Mouse (Mus musculus): ENCODE measurements around the gene Hoxd8. TPM values are rescaled to one million over a fixed set of nuclear protein-coding genes. Genes with fewer than 3 reads are reported as not detected.

Gene Hoxd8
- total RNA-seq, 2 experiments from 2014 or later, result not detected

DNA sequence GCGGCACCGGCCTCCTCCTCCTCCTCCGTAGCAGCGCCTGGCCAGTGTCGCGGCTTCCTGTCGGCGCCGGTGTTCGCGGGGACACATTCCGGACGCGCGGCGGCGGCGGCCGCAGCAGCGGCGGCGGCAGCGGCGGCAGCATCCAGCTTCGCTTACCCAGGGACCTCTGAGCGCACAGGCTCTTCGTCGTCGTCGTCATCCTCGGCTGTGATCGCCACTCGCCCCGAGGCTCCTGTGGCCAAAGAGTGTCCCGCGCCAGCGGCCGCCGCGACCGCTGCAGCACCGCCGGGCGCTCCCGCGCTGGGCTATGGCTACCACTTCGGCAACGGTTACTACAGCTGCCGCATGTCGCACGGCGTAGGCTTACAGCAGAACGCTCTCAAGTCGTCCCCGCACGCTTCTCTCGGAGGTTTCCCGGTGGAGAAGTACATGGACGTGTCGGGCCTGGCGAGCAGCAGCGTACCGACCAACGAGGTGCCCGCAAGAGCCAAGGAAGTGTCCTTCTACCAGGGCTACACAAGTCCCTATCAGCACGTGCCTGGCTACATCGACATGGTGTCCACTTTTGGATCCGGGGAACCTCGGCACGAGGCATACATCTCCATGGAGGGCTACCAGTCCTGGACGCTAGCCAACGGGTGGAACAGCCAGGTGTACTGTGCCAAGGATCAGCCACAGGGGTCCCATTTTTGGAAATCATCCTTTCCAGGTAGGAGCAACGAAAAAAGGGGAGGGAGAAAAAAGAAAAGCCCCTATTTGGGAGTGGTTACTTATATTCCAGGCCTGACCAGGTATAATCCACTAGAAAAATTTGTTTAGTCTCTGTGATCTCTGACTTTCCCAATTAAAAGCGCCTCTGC lies 35.8 kb upstream of the Hoxd8 start:
- no peak for ATAC-seq (replicated peaks; ENCODE audit: low FRiP score, poor library complexity, severe bottlenecking)

DNA sequence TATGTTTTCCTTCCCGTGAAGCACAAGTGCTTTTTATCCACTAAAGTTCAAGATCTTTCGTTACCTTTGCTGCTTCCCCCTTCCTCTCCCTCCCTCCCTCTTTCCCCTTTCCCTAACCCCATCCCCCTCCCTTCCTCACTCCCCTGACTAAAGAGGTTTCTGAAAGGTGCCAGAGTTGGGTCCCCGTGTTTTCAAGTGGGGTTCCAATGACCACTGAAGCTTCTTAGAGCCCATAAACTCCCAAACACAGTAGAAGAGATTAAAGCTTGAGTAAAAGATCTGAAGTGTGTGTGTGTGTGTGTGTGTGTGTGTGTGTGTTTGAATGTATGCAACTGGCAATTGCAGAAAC lies 35.2 kb upstream of the Hoxd8 start:
- no peak for ATAC-seq (replicated peaks; ENCODE audit: low FRiP score, poor library complexity, severe bottlenecking)

DNA sequence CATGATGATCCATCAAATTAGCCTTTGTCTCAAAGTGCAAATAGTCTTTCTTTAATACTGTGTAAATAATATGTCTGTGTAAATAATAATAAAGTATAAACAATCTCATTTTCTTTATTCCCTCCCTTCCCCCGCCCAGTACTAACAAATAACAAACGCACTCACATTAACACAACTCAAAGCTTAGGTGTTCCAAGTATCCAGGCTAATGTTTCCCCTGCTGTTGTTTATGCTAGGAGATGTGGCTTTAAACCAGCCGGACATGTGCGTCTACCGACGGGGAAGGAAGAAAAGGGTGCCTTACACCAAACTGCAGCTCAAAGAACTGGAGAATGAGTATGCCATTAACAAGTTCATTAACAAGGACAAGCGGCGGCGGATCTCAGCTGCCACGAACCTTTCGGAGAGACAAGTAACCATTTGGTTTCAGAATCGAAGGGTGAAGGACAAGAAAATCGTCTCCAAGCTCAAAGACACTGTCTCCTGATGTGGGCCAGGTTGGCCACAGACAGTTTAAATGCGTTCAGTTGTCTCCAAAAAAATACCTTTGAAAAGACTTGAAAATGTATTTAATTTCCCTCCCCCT lies 34.7 kb upstream of the Hoxd8 start:
- ATAC-seq (replicated peaks; ENCODE audit: low FRiP score, poor library complexity, severe bottlenecking), result no peak

DNA sequence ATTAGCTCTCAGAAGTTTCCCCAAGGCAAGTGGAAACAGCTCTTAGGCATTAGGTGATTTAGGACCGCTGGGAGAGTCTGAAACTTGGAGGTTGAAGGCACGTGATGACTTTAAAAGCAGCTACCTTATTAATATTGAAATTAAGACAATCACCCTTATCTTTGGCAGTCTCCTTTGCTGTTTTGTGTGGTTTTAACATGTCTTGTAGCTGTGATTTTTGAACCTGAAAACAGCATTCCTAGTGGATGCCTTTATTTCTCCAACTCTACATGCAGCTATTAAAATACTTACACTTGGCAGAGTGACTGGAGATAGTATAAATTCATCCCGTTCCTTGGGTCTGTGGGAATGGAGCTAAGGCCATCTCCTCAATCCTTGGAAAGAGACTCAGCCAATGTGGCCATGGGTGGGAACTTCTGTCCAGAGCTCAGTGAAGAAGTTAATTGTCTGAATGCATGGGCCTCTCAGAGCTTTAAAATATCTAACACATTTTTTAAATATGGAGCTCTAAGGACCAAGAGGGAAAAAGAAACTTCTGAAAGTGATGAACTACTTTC lies 33.7 kb upstream of the Hoxd8 start:
- no peak for ATAC-seq (replicated peaks; ENCODE audit: low FRiP score, poor library complexity, severe bottlenecking)

GRCm38 (mm10) chr2:74671847-74672246 lies 32.6 kb upstream of the Hoxd8 start:
- no peak for ATAC-seq (replicated peaks; ENCODE audit: low FRiP score, poor library complexity, severe bottlenecking)

DNA sequence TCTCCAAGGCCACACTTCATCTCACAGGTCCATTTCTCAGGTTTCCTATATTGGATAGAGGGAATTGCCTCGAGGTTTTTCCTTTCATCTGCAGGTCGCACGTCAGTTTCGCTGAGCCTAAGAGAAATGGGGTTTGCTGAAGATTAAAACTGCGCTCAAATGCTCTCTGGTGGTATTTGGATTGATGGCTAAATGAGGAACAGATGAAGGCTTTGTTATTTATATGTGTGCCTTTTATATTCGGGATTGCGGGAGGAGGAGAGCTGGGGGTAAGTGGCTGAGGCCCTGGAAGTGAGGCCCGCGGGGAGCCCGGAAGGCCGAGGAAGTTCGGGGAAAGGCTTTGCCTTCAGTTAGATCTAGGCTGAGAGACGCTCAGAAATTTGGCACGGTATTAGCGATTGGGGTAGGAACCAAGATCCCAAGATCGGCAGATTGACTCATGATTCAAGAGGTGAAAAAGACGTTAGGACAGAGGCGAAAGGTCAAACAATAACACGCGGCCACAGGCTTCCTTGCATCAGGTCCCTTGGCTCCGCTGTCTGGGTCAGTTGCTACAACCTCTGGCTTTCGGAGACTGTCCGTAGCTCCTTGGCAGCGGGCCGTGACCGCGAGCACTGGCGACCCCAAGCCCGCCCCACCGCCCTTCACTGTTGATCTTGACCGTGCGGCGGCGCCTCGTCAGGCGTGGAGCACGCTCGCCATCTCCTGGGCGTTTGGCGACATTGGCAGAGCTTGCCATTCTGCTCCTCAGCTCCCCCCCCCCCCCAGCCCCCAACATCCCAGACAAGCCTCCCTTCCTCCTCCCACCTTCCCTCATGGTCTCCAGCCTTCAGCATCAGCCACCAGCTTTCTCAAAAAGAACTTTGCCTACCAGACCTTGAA lies 31.7 kb upstream of the Hoxd8 start:
- ATAC-seq (replicated peaks; ENCODE audit: low FRiP score, poor library complexity, severe bottlenecking), result no peak

DNA sequence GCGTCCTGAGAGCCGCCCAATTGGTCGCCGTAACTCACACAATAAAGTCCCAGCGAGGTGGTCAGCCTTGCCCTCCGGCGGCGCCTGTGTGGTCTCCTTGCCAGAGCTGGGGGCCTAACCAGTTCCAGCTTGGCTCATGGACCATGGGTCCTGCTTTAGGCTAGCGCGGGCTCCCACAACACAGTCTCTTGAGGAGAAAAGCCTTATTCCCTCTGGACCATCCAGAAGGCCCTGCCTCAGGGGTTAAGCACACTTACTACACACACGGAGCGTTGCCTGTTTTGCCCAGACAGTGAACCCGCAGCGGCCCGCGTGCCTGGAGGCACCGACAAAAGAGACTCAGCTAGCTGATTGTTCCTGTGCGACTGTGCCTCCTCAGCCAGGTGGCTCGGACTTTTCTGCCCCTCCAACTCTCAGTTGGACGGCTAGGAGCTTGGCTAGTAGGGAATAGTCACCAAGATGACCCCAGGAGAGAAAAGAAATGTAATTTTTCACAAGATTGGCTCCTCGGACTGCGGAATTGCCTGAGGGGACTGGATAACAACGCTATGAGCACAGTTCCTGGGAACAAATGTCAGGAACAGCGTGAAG lies 30.5 kb upstream of the Hoxd8 start:
- ATAC-seq (replicated peaks; ENCODE audit: low FRiP score, poor library complexity, severe bottlenecking), result no peak

DNA sequence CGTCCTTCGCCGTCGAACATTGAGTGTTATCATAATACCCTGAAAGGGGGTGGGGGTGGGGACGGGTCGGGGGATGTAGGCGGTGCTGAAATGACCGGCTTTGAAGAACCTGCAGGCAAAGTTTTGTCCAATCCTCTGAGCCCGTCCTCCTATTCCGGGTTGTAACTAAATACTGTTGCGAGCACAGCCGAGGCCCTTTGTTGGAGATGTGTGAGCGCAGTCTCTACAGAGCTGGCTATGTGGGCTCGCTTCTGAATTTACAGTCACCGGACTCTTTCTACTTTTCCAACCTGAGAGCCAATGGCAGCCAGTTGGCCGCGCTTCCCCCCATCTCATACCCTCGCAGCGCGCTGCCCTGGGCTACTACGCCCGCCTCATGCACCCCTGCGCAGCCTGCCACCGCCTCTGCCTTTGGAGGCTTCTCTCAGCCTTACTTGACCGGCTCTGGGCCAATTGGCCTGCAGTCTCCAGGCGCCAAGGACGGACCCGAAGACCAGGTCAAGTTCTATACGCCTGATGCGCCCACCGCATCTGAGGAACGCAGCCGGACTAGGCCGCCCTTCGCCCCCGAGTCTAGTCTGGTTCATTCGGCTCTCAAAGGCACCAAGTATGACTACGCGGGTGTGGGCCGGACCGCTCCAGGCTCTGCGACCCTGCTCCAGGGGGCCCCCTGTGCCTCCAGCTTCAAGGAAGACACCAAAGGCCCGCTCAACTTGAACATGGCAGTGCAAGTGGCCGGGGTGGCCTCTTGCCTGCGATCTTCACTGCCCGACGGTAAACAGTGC lies 29.3 kb upstream of the Hoxd8 start, which contains the start of gene Hoxd12:
Gene Hoxd12, plus strand, starts transcription at position 133 of the 785 bp plus-strand sequence.
- ATAC-seq (replicated peaks; ENCODE audit: low FRiP score, poor library complexity, severe bottlenecking), result no peak

- no peak for ATAC-seq (replicated peaks; ENCODE audit: low FRiP score, poor library complexity, severe bottlenecking)
These were observed 28.6 kb upstream of the Hoxd8 start for GRCm38 (mm10) chr2:74675666-74676282.

DNA sequence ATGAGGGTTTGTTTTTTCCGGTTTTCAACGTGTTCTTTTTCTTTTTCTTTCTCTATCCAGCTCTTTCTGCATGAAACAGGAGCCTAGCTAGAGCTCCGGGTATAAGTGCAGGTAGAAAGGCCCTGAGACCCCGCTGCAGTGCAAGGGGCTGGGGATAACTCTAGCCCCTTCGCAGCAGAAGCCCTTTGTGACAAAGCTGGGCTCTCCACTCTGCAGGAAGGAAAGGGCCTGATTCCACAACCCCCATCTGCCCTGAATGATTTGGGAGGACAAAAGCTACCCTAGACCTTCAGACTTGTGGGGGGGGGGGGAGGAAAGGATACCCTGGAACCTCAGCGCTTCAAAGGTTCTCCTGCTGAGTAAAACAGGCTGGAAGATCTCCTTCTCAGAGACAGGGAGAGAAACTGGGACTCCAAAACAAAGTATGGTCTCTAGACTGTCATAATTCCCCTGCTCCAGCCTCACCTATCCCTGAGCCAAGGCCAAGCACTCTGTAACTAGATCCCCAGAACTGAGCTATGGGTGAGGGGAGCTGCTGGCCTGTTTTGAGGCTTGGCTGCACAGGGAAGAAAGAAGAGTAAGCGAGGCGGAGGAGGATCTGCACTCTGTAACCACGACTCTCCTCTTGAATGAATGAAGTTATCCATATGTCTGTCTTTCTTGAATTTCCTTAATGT lies 27.9 kb upstream of the Hoxd8 start:
- no peak for ATAC-seq (replicated peaks; ENCODE audit: low FRiP score, poor library complexity, severe bottlenecking)

DNA sequence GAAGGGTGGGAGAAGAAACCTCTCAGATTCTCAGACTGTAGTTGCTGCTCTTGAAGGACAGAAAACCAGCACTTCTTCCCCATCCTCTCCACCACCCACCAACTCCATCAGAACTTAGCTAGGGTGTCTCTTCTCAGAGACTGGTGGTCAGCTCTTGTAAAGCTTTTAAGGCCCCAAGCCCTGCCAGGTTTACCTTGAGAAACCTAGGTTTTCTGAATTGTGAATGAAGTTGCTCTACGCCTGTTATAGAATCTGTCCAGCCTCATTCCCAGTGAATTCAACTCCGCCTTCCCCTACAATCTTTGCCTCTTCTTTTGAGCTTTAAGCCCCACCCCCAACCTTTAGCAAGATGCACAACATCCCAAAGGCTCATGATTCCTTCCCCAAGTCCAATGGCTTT lies 27.3 kb upstream of the Hoxd8 start:
- ATAC-seq (replicated peaks; ENCODE audit: low FRiP score, poor library complexity, severe bottlenecking), result no peak

DNA sequence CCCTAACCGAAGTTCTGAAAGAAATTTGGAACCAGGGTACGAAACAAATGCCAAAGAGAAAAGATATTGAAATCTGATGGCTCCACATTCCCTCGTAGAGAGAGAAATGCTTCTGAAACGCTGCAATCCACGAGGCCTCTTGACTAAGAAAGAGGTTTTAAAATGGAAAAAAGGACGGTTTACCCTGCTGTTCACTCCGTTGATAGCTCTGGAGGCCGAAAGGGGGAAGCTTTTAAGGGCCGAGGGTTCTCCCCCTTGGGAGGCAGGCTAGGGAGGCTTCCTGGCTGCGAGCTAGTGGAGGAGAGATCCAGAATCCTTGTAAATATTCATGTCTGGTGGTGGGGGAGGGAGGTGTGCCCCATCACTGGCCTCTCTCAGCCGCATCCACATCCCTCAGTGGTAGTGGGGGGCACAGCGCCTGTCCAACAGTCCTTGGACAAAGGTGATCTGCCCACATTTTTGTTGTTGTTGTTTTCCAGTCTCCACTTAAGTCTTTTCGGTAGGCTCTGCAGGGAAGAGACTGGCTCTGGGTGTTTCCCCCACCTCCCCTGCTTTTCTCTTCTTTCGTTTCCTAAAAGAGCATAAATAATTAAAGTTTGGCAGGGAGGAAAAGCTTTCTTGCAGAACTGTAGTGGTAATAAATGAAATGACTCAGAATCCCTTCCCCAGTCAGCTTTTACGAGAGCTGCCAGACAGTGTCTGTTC lies 25.4 kb upstream of the Hoxd8 start, which contains the start of gene Hoxd11:
Gene Hoxd11, plus strand, starts transcription at position 667 of the 705 bp plus-strand sequence.
- ATAC-seq (replicated peaks; ENCODE audit: low FRiP score, poor library complexity, severe bottlenecking), result no peak

GRCm38 (mm10) chr2:74679596-74679971 lies 24.8 kb upstream of the Hoxd8 start:
- no peak for ATAC-seq (replicated peaks; ENCODE audit: low FRiP score, poor library complexity, severe bottlenecking)

GRCm38 (mm10) chr2:74679980-74680379 lies 24.4 kb upstream of the Hoxd8 start:
- no peak for ATAC-seq (replicated peaks; ENCODE audit: low FRiP score, poor library complexity, severe bottlenecking)

DNA sequence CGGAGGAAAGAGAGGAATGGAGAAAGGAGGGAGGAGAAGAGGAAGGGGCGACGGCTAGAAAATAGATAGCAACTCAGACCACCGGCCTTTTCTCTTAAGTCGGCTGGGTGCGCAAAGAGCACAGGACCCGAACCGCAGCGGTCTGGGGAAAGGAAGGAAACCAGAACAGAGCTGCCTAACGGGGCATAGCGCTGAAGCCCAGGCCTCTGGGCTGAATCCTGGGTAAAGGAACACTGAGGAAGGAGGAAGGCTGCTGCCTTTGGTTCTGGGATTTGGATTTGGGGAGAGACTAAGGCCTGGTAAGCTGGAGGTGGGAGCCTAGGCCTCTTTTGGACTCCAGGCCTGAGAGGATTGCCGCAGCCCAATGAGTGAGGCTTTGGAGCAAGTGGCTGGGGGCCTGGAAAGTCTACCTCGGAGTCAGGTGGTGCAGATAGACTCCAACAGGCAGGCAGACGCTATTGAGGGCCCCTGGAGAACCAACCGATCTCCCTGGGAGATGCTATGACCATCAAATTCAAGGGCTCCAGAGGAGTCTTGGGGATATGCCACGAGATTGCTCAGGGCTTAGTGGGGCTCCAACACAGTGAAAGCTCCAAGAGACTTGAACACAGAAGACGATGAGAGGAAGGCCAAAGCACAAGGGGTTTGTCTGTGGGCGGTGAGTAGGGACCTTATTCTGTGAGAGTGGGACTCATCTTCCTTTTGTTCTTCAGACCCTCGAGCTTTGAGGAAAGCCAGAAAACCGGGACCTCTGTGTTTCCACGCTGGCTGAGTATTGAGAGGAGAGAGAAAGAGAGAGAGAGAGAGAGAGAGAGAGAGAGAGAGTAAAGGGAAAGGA lies 23.6 kb upstream of the Hoxd8 start:
- no peak for ATAC-seq (replicated peaks; ENCODE audit: low FRiP score, poor library complexity, severe bottlenecking)

DNA sequence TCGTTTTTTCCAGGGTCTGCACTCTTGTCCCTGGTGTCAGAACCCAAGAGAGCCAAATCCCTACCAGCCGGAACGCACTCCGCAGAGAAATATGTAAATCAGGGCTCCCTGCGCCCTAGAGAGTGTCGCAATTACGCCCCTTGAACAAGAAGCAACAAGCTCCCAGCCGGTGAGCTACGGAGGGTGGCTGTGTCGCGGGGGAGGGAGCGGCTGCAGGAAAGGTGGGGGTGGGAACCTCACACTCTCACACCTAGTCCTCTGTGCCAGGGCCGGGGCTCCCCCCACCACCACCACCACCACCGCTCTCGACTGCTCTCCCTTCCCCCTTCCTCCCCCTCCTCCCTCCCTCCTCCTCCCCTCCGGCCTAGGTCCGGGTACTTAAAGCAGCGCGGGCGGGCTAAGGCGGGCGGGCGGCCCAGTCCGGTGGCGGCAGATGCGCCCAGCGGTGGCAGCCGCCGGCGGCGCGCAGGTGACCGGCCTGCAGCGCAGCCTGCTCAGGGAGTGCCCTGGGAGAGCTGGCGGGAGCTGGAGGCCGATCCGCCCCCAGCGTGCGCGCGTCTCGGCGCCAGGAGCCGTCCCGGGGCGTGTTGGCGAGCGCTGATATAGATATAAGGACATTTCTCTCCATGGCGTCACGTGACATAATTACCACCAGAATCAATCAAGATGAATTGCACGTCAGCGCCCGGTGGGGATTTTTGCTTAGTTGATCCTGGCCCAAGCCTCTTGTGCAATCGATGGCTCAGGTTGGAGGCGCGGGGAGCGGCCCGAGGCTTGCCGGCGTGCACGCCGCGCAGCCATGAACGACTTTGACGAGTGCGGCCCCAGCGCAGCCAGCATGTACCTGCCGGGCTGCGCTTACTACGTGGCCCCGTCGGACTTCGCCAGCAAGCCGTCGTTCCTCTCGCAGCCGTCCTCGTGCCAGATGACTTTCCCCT lies 22.6 kb upstream of the Hoxd8 start:
- ATAC-seq (replicated peaks; ENCODE audit: low FRiP score, poor library complexity, severe bottlenecking), result no peak

Measured in erythroid progenitor cell, adult 5-6 weeks (primary cell).